Mouse (Mus musculus) testis, adult 2 months (tissue): ENCODE results near the gene Wdr90.

Experiments used
- CTCF ChIP-seq: fragments of 200-500 bp; IDR thresholded peaks from 2 replicates; pipeline ENCODE4 v1.5.1; 2012; ENCODE audit warnings: low read depth, mild to moderate bottlenecking, inconsistent platforms, low read length, moderate library complexity; ENCODE audit not compliant: control insufficient read depth, insufficient read depth, insufficient replicate concordance
- POLR2A ChIP-seq: fragments of 200-500 bp; IDR thresholded peaks from 2 replicates; pipeline ENCODE4 v1.6.1; 2012; ENCODE audit warnings: low read depth, mild to moderate bottlenecking, inconsistent platforms, low read length, moderate library complexity; ENCODE audit not compliant: control insufficient read depth

DNA sequence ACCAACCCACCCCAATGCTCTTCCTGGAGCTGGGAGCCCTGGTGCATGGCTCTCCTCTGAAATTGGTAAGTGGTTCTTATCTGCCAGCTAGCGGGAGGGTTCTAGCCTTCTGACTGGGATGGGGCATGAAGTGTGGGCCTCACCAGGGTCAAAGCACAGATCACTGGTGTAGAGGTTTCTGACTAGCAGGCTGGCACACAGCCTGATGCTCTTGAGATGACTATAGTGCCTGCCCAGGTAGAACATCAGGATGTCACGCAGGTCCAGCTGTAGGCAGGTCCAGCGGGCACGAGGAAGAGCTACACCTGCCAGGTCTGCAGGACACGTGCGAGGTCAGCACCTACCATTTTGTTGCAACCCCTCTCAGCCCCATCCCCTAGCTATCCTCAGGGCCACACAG lies 1.1 kb downstream of the Wdr90 start:
- TF ChIP-seq POLR2A = no peak
- no peak for TF ChIP-seq CTCF
